Mouse (Mus musculus) midbrain, embryonic 11.5 days (tissue): ENCODE measurements around the gene Cd9. TPM values are rescaled to one million over a fixed set of nuclear protein-coding genes. Genes with fewer than 3 reads are reported as not detected.
A peak's percentile ranks its signal among the peaks of the same experiment; 100 is the strongest.

ENCODE experiments used
- ATAC-seq: fragments of 200-750 bp; cut with Nextera tagmentation; 2 replicates; pipeline ENCODE4 v1.8.0; 2017; ENCODE audit warnings: moderate TSS enrichment, moderate library complexity; ENCODE audit not compliant: low FRiP score
- DNase-seq: peaks from one replicate; pipeline ENCODE4 v3.0.0; 2015; ENCODE audit warnings: low spot score; ENCODE audit errors: missing footprints
- H3K27ac ChIP-seq: fragments of 300-500 bp; sonication (generic); 2 replicates; pipeline ENCODE4 v1.5.1; 2014; ENCODE audit warnings: low read depth, low read length
- H3K27me3 ChIP-seq: fragments of 300-500 bp; sonication (generic); 2 replicates; pipeline ENCODE4 v1.6.1; 2014; ENCODE audit warnings: mild to moderate bottlenecking, low read length, moderate library complexity, mixed read lengths; ENCODE audit not compliant: control insufficient read depth, insufficient read depth
- H3K36me3 ChIP-seq: fragments of 300-500 bp; sonication (generic); 2 replicates; pipeline ENCODE4 v1.6.1; 2014; ENCODE audit warnings: mild to moderate bottlenecking, low read length, moderate library complexity, mixed read lengths; ENCODE audit not compliant: control insufficient read depth, insufficient read depth
- H3K4me1 ChIP-seq: fragments of 300-500 bp; sonication (generic); 2 replicates; pipeline ENCODE4 v1.6.1; 2014; ENCODE audit warnings: low read length; ENCODE audit not compliant: control insufficient read depth, insufficient read depth
- H3K4me2 ChIP-seq: fragments of 300-500 bp; sonication (generic); 2 replicates; pipeline ENCODE4 v1.6.1; 2014; ENCODE audit warnings: mild to moderate bottlenecking, moderate library complexity
- H3K4me3 ChIP-seq: fragments of 300-500 bp; sonication (generic); 2 replicates; pipeline ENCODE4 v1.5.1; 2014; ENCODE audit warnings: low read depth, low read length
- H3K9ac ChIP-seq: fragments of 300-500 bp; sonication (generic); 2 replicates; pipeline ENCODE4 v1.6.1; 2014; ENCODE audit warnings: low read length
- H3K9me3 ChIP-seq: fragments of 300-500 bp; sonication (generic); 2 replicates; pipeline ENCODE4 v1.6.1; 2016; ENCODE audit warnings: low read length; ENCODE audit not compliant: control insufficient read depth
- WGBS: fragments of 180-500 bp; shearing (Covaris S2); extraction: QIAGEN DNeasy Blood & Tissue Kit; methylation state at CpG from one replicate; pipeline ENCODE4 v1.1.7; 2014; 5-methylcytosine and 5-hydroxymethylcytosine counted together
- polyA plus RNA-seq: library from polyadenylated mRNA; unstranded; fragments of >200 nt; fragmentation: Nextera tagmentation; extraction: Ambion mirVana; gene quantifications from 2 replicates; pipeline ENCODE4 v1.2.1, GENCODE M21; 2014

The Cd9 gene
- polyA plus RNA-seq, 1 experiment from 2014 or later, result 34.7 TPM

GRCm38 (mm10) chr6:125436753-125437152, 57.8 kb downstream of the Cd9 start:
- Histone ChIP-seq H3K4me1 (no peaks in the 10 kb centered on the region), H3K27ac (no peak overlapping the region), H3K4me2 (no peak overlapping the region), H3K27me3 (no peaks in the 10 kb centered on the region), H3K9ac (no peak overlapping the region), H3K4me3 (no peak overlapping the region), H3K36me3 (no peaks in the 10 kb centered on the region), H3K9me3 (no peaks in the 10 kb centered on the region)
- peak; percentile 53 for DNase-seq
- no peak for ATAC-seq
- 85% methylated on average over 3 of the region's 3 CpGs for WGBS

GRCm38 (mm10) chr6:125434735-125435518, 59.7 kb downstream of the Cd9 start:
- Histone ChIP-seq H3K4me2 (no peak overlapping the region), H3K9me3 (no peaks in the 10 kb centered on the region), H3K9ac (no peak overlapping the region), H3K27me3 (no peaks in the 10 kb centered on the region), H3K27ac (no peak overlapping the region), H3K4me3 (no peak overlapping the region), H3K36me3 (no peaks in the 10 kb centered on the region), H3K4me1 (no peaks in the 10 kb centered on the region)
- WGBS, result 54% methylated on average over 5 of the region's 5 CpGs
- DNase-seq (peak; percentile 79), ATAC-seq (no peak)

GRCm38 (mm10) chr6:125433704-125434447, 60.7 kb downstream of the Cd9 start:
- Histone ChIP-seq H3K36me3 (no peaks in the 10 kb centered on the region), H3K9me3 (no peaks in the 10 kb centered on the region), H3K4me2 (no peak overlapping the region), H3K4me3 (no peak overlapping the region), H3K4me1 (no peaks in the 10 kb centered on the region), H3K27ac (no peak overlapping the region), H3K27me3 (no peaks in the 10 kb centered on the region), H3K9ac (no peak overlapping the region)
- 78% methylated on average over 6 of the region's 6 CpGs for WGBS
- DNase-seq (peak; percentile 51), ATAC-seq (no peak)

- no peak overlapping the region for H3K4me2 ChIP-seq
- WGBS, result 74% methylated on average over 3 of the region's 3 CpGs
- no peaks in the 10 kb centered on the region for H3K27me3 ChIP-seq
- H3K9ac ChIP-seq, result no peak overlapping the region
- no peak for ATAC-seq
- no peak overlapping the region for H3K27ac ChIP-seq
- no peaks in the 10 kb centered on the region for H3K9me3 ChIP-seq
- H3K4me3 ChIP-seq, result no peak overlapping the region
- H3K4me1 ChIP-seq, result no peaks in the 10 kb centered on the region
- no peak for DNase-seq
- H3K36me3 ChIP-seq, result no peaks in the 10 kb centered on the region
Observed at GRCm38 (mm10) chr6:125433257-125433656, 61.3 kb downstream of the Cd9 start.

- H3K9me3 ChIP-seq, result no peaks in the 10 kb centered on the region
- WGBS, result 83% methylated on average over 7 of the region's 7 CpGs
- no peak for ATAC-seq
- peak; percentile 37 for DNase-seq
- H3K4me3 ChIP-seq, result no peak overlapping the region
- no peak overlapping the region for H3K4me2 ChIP-seq
- H3K9ac ChIP-seq, result no peak overlapping the region
- no peaks in the 10 kb centered on the region for H3K36me3 ChIP-seq
- H3K4me1 ChIP-seq, result no peaks in the 10 kb centered on the region
- H3K27ac ChIP-seq, result no peak overlapping the region
- no peaks in the 10 kb centered on the region for H3K27me3 ChIP-seq
Observed at GRCm38 (mm10) chr6:125432522-125432921, 62.1 kb downstream of the Cd9 start.

- DNase-seq (peak; percentile 76), ATAC-seq (no peak)
- Histone ChIP-seq H3K4me1 (0 out of 2 replicates have a peak, but pooled peaks cover 2% of the 10 kb centered on the region), H3K27ac (no peak overlapping the region), H3K36me3 (no peaks in the 10 kb centered on the region), H3K4me2 (no peak overlapping the region), H3K4me3 (no peak overlapping the region), H3K9ac (no peak overlapping the region), H3K27me3 (no peaks in the 10 kb centered on the region), H3K9me3 (no peaks in the 10 kb centered on the region)
- WGBS, result 66% methylated on average over 3 of the region's 3 CpGs
Observed at GRCm38 (mm10) chr6:125430982-125431381, 63.6 kb downstream of the Cd9 start.

GRCm38 (mm10) chr6:125430358-125430958, 64.1 kb downstream of the Cd9 start:
- ATAC-seq (no peak), DNase-seq (peak; percentile 68)
- Histone ChIP-seq H3K9ac (no peak overlapping the region), H3K4me2 (no peak overlapping the region), H3K36me3 (no peaks in the 10 kb centered on the region), H3K27me3 (no peaks in the 10 kb centered on the region), H3K4me3 (no peak overlapping the region), H3K27ac (no peak overlapping the region), H3K9me3 (no peaks in the 10 kb centered on the region), H3K4me1 (0 out of 2 replicates have a peak, but pooled peaks cover 2% of the 10 kb centered on the region)
- WGBS, result 15% methylated on average over 14 of the region's 14 CpGs

- no peak for ATAC-seq
Observed at GRCm38 (mm10) chr6:125429741-125430140, 64.8 kb downstream of the Cd9 start.

More at GRCm38 (mm10) chr6:125429741-125430140, 64.8 kb downstream of the Cd9 start:
- H3K27me3 ChIP-seq, result no peaks in the 10 kb centered on the region
- no peak for DNase-seq
- no peaks in the 10 kb centered on the region for H3K9me3 ChIP-seq
- 87% methylated on average over 6 of the region's 6 CpGs for WGBS
- no peak overlapping the region for H3K4me2 ChIP-seq
- H3K4me1 ChIP-seq, result 0 out of 2 replicates have a peak, but pooled peaks cover 2% of the 10 kb centered on the region
- no peak overlapping the region for H3K27ac ChIP-seq
- no peaks in the 10 kb centered on the region for H3K36me3 ChIP-seq
- no peak overlapping the region for H3K9ac ChIP-seq
- no peak overlapping the region for H3K4me3 ChIP-seq
